Mouse (Mus musculus): ENCODE results near the gene 5730409E04Rik.

DNA sequence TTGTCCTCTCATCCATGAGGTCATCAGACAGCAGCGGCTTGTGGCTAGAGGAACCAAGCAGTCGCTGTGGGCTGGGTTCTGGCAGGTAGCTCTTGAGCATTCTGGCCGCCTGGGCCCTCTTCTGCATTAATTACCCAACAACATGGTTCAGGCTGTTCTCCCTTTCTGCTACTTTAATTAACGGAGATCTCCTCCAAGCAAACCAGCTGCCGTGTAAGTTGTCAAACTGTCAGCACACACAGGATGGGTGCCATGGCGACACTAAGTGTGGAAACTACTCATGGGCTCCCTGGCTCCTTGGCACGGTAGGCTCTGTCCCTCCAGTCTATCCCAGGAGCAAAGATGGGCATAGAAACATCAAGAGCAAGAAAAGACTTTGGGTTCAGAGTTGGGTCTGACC is 29.7 kb downstream of the 5730409E04Rik start:
- TF ChIP-seq POLR2A (IDR thresholded peaks at IDR 0.05; ENCODE audit: insufficient read length, low read depth): no peak
- TF ChIP-seq MYOG (IDR thresholded peaks at IDR 0.05; ENCODE audit: control insufficient read depth in 1 of 3, insufficient read depth in 1 of 3, insufficient read length in 2 of 3, low read depth in 2 of 3): no peak
- no peak for TF ChIP-seq MAX (IDR thresholded peaks at IDR 0.05; ENCODE audit: low read depth)
- TF ChIP-seq USF1 (IDR thresholded peaks at IDR 0.05; ENCODE audit: low read depth): no peak
- TF ChIP-seq REST (IDR thresholded peaks at IDR 0.05; ENCODE audit: insufficient read depth, insufficient read length): no peak
- TF ChIP-seq MYOD1 (IDR thresholded peaks at IDR 0.05; ENCODE audit: control insufficient read depth in 1 of 3, insufficient read length in 2 of 3, low read depth in 2 of 3): no peak
- no peak for TF ChIP-seq TCF12 (IDR thresholded peaks at IDR 0.05; ENCODE audit: insufficient read depth, poor library complexity, severe bottlenecking)
- no peak for TF ChIP-seq E2F4 (IDR thresholded peaks at IDR 0.05; ENCODE audit: insufficient read depth)
- no peak for TF ChIP-seq TCF3 (IDR thresholded peaks at IDR 0.05; ENCODE audit: insufficient read length, low read depth)
